Mouse (Mus musculus) lung, postnatal 10 days (tissue): ENCODE results near the gene Ppp1r12b.
"Not testable (repeated sequence)": the region's sequence is repeated elsewhere in the genome, so short reads cannot be mapped to it uniquely, and the experiment has no call there.

Source experiments
- DNase-seq: peaks from one replicate; pipeline ENCODE4 v3.0.0; 2021

The Ppp1r12b gene

DNA sequence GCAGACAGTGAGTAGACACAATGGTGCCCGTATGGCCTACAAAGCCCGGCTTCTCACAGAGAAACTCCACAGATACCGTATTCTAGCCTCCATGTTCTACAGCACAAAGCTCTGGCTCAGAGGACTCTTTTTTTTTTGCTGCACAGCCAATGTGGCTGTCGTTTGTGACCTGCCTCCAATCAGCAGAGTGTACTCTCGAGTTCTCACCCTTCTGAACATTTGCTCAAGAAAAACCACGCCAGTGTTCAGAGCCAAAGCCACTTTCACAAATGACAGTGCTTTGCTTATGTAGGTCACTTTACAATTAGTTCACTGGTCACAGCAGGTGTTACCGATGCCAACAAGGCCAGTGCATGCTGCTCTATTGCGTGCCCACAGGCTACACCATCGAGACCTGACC lies 107.9 kb downstream of the Ppp1r12b start:
- no peak for DNase-seq

DNA sequence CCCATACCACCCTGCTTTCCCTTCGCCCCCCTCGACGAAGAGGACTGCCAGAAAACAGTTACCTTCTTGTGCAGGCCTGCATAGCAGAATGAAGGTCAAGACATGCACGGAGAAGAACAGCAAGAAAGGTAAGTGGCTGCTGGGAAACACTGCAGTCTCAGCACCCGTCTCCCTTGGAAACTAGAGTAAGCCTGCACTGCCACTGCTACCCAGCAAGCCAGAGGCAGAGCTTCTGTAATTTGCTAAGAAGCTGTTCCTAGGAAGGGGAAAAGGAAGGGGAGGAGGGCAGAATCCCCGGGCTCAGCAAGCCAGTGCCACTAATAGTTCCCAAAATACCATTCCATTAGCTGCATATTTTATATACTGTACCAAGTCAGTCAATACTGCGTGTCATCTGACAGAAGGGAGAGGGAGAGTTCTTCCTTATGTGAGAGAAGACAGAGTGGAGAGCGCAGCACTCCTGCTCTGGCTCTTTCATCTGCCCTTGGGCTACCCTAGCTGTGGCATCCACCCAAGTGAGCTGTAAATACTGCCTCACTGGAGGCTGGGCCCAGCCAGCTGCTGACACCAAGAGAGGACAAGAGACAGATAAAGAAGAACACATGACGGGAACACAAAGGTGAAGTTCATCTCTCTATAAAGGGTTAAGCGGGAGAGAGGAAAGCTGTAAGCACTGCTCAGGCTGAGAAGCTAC lies 109.3 kb downstream of the Ppp1r12b start:
- DNase-seq: peak; percentile 11

- DNase-seq: no peak
These were observed 112.4 kb downstream of the Ppp1r12b start for GRCm38 (mm10) chr1:134843369-134843768.

DNA sequence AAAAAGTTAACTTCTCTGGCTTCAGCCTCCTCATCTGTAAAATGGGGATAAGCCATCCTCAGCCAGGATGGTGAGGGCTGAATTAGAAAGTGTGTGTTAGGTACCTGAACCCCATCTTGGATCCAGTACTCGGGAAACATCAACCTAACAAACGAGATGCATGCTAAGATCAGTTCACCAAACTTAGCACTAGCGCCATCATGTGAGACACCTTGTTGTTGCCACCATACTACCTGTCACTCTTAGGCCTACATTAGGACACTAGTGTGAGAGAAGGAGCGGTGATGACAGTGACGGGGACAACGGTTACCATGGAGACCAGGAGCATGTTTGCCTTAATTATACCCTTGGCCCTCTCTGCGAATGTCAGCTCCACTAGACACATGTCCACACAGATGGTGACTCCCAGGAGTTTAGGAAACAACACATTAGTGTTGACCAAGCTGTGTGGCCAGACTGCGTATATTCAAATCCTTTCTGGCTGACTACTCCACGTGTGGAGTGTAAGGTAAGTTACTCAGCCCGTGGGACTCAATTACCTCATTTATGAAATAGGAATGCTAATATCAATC lies 118.7 kb downstream of the Ppp1r12b start:
- DNase-seq: no peak

DNA sequence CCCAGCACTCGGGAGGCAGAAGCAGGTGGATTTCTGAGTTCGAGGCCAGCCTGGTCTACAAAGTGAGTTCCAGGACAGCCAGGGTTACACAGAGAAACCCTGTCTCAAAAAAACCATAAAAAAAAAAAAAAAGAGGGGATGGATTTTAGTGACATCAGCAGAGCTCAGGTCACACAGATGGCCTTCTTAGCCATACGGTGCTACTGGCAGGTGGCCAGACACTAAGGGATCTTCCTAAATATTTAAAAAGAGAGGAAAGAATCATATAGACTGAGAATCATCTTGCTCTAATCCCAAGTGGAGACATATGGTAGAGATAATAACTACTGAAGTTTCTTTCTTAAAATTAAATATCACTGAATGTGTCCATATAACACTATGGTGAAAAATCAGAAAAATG lies 124.9 kb downstream of the Ppp1r12b start:
- not testable (repeated sequence) for DNase-seq

DNA sequence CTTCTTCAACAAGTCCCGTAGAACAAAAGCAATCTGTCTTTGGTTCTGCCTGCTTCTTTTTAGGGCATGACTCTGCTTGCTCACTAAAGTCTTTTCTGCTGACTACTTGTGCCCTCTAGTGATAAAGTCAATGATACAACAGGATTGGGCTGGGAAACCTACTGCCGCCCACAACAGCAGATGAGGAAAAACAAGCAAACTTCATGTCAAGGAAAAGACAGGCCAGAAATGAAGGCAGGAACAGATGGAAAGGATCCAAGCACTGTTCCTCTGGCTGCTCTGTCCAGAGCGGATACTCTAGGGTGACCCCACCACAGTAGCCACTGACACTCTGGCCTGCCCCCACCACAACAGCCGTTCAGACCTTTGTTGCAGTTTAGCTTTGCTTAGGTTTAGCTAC lies 126.1 kb downstream of the Ppp1r12b start:
- DNase-seq: peak; percentile 67

DNA sequence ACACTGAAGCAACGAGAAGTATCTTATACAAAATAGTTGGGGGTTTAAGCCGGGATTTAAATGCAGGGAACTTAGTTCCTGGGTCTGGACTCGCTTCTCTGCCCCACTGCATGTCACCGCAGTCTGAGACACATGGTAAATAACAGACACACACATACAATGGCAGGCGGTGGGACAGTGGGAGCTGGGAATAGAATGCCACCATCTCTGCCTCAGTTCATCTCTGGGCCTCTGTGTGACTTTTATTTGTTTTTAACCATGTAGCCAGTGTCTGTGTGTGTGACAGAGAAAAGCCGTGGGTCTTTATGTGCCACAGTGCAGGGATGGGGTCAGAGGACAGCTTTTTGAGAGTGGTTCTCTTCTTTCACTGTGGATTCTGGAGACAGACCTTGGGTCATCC lies 130.8 kb downstream of the Ppp1r12b start:
- no peak for DNase-seq

GRCm38 (mm10) chr1:134823842-134824241 lies 131.9 kb downstream of the Ppp1r12b start:
- DNase-seq: no peak

DNA sequence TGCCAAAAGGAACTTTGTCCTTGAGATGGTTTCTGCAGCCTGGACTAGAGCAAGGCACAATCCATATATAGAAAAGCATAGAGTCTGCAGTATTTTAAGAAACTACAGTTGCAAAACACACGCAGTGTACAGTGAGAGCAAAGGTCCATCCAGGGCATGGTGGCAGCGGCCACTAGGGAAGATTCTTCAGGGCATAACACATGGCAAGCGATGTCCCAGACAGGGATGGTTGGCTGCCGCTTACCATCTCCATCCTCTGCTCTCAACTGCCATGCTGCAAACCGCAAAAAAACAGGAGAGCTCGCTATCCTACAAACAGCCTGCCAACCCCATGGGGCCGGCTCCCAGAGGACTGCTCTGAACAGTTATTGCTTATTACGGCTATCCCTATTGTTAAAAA lies 132.4 kb downstream of the Ppp1r12b start:
- peak; percentile 5 for DNase-seq

GRCm38 (mm10) chr1:134820882-134821281 lies 134.9 kb downstream of the Ppp1r12b start:
- DNase-seq: no peak

DNA sequence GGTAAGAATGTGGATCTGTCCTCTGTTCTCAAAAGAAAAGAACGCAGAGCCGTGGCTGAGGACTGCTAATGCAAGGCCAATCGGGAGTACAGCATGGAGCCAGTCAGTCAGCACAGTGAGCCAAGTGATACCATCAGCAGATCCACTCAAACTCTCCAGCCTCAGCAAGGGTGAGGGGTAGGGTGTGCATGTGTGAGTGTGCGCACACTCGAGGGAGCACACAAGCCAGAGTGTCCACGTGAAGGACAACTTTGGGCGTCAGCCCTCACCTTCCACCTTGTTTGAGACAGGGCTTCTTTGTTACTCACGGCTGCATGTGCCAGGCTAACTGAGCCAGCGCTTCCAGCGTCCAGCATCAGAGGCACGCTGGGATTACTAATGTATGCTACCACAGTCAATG lies 136.5 kb downstream of the Ppp1r12b start:
- no peak for DNase-seq

DNA sequence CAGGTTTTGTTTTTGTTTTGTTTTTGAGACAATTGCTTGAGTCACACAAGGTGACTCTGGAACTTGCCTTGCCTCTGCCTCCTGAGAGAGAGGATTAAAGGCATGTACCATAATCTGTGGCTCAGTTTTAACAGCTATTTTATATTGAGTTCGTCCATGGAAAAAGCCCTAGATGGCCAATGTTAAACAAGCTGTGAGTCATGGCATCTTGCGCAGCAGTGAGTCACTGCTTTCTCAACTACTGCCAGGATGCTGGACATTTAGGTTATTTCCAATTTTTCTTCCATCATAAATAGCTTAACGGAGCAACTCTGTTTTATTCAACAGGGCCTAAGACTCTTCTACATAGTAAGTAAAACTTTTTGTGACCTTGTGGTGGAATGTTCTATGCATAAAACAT lies 137.0 kb downstream of the Ppp1r12b start:
- no peak for DNase-seq

DNA sequence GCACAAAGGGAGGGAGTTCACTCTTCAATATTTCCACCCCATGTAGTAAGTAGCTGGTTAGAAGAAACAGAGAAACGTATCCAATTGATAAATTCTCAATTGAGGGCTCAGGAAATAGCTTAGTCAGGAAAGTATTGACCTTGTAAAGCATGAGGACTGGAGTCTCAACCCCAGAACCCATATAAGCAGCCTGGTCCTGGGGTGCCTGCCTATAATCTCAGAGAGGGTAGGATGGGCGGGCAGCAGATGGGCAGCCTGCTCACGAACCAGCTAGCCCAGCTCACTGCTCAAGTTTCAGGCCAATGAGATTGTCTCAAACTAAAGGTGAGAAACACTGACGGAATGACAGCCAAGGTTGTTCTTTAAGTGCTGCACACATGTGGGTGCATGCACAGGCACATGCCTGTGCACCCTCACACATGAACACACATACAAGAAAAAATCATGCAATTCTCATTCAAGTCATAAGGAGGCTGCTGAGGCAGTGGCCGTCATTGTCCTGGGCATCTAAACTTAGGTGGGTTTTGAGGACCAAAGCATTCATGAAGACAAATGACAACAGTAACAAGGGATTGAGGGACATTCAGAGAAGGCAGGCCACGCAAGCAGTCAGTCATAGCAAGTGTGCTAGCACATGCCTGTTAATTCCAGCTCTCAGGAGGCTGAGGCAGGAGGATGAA lies 137.7 kb downstream of the Ppp1r12b start:
- no peak for DNase-seq

DNA sequence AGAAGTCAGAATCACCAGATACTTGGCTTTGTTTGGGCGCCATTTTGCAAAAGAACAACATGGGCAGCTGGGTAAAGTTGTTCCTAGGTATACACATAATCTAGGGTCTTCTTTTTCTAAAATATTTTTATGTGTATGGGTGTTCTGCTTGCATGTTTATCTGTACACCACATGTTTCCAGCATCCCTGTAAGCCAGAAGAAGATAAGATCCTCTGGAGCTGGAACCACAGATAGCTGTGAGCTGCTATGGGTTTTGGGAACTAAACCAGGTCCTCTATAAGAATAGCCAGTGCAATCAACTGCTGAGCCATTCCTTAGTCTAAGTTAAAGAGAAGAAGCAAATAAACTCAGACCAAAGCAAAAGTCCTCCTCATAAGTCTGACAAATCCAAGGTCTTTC lies 138.6 kb downstream of the Ppp1r12b start:
- DNase-seq: no peak

- peak; percentile 91 for DNase-seq
These were observed 139.1 kb downstream of the Ppp1r12b start for GRCm38 (mm10) chr1:134816617-134817016.

GRCm38 (mm10) chr1:134815748-134816147 lies 140.0 kb downstream of the Ppp1r12b start:
- DNase-seq: no peak

DNA sequence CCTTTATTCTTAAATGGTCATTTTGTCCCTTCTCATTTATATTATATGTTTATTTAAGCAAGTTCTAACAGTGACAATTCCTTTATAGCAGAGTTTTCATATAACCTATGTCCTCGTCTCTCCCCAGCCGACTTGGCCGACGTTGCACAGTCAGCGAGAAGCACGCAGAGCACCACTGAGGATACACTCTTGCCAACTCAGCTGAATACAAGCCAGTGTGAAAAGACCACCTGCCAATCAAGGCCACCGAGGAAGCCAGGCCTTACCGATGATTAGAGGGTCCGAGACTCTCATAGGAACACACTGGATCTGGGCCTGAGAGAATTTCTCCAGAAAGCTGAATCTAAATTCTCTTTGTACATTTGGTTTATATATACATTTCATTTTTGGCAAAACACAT lies 150.3 kb downstream of the Ppp1r12b start:
- no peak for DNase-seq

DNA sequence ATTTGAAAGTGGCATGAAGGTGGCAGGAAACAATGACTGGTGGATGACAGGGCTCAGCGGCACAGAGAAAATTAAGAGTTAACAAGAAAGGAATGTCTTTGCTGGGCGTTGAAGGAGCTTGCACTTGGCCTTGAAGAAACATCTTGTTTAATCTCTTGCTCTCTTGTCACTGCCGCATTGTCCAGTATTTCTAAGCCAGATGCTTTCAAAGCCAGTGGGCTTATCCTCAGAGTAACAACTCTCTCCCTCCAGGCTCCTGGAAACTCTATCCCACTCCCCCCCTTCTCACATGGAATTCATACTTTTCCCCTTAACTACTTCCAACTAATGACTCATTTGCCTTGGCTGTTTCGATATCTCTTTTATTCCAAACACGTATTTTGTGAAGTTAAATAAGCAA lies 151.4 kb downstream of the Ppp1r12b start:
- DNase-seq: peak; percentile 51

DNA sequence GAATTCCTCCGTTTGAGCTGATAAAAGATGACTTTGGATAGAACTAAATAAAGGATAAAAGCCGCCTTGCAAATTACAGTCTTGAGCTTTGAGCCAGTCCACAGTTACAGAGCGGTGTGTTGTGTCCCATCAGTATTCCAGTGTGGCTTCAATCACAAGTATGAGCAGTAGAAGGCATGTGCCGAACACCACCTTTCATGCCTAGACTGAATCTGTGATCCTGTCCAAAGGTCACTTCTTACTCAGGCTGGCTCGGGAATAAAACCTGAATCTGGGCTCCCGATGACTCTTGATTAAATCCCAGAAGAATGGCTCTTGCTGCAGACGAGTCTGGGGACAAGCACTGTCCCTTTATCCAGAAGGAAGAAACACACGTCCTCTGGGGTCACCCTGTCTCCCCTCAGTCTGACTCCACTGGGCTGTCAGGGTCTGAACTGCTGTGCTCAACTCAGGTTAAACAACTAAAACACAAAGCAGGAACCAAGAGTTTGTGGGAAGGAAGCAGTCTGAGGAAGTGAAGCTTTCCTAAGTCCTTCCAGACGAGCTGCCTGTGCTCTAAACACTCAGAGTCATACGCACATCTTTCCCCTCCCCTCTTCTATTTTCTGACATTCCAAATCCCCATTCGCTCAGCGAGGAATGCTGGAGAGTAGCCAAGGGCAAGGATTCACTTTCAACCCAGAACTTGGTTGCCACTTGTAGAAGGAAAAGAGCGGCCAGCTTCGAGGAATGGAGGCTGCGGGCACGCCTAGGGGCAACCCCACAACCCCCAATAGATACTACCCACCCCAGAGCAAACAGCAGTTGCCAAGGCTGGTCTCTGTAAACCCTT lies 152.2 kb downstream of the Ppp1r12b start:
- DNase-seq: peak; percentile 90

DNA sequence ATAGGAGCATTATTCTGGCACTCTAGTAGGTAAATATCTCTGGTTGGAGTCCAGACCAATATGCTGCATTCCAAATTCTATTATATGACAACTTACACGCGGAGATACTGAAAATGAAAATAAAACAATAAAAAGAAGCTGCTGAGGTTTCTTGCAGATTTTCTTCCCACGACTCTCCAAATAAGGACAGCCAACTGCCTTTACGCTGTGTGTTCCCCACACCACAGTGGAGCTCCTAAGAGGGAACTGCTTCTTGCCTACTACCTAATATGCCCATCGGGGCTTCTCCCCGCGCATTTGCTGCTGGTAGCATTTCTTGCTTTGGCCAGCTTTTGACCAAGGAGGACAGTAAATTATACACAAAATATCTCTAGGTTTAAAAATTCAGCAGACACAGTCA lies 154.0 kb downstream of the Ppp1r12b start:
- no peak for DNase-seq

DNA sequence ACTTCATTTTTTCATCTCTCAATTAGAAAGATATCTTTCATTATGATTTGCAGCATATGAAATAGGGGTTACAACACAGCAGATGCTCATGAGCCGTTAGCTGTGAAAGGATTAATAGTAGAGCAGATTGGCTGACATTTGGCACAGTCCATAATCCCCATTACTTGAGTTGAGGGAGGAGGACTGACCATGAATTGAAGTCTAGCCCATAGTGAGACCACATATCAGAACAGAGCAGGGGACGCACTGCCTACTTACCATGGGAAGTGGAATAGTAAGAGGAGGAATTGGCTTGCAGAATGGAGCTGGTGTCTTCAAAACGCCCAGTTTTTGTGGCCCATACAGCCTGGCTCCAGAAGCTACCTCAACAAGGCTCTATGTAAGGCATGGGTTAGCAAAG lies 159.2 kb downstream of the Ppp1r12b start:
- no peak for DNase-seq

DNA sequence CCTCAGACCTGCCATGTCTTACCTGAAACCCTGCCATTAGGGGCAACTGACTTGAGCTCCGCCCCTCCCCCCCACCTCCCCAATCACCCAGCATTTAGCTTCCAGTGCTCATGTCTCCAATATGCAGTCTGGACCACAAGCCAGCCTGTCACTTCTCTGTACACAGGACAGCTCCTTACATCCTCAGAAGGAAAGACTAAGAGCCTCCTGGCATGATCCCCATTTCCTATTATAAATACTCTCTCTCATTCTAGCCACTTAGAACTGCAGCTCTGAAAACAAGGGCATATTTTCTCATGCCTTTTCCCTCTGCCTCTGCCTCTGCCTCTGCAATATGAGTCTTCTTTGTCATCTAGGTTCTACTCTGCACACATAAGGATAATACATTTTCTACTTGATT lies 159.7 kb downstream of the Ppp1r12b start:
- no peak for DNase-seq

- DNase-seq: no peak
These were observed 164.3 kb downstream of the Ppp1r12b start for GRCm38 (mm10) chr1:134791456-134791855.
